Mouse (Mus musculus) neural tube, embryonic 11.5 days (tissue): ENCODE measurements at regions not wholly inside any gene's neighbourhood (a gene's known extent, or its start where the extent isn't known, plus 50 kb on each side); places are given as distances from the start of the nearest gene placed in this dataset.

Experiments
- ATAC-seq: fragments of 200-750 bp; cut with Nextera tagmentation; 2 replicates; pipeline ENCODE4 v1.8.0; 2017; ENCODE audit warnings: moderate number of reproducible peaks, mild to moderate bottlenecking, moderate TSS enrichment, moderate library complexity; ENCODE audit not compliant: insufficient read depth, low FRiP score, low TSS enrichment
- DNase-seq: peaks from one replicate; pipeline ENCODE4 v3.0.0-alpha.2; 2015; ENCODE audit warnings: low spot score
- H3K27ac ChIP-seq: fragments of 300-500 bp; sonication (generic); 2 replicates; pipeline ENCODE4 v1.5.1; 2014; ENCODE audit warnings: low read depth, mild to moderate bottlenecking, low read length
- H3K27me3 ChIP-seq: fragments of 300-500 bp; sonication (generic); 2 replicates; pipeline ENCODE4 v1.6.1; 2014; ENCODE audit warnings: mild to moderate bottlenecking, low read length, mixed read lengths; ENCODE audit not compliant: control insufficient read depth, insufficient read depth
- H3K36me3 ChIP-seq: fragments of 300-500 bp; sonication (generic); 2 replicates; pipeline ENCODE4 v1.6.1; 2014; ENCODE audit warnings: mild to moderate bottlenecking, low read length, moderate library complexity, mixed read lengths; ENCODE audit not compliant: control insufficient read depth, insufficient read depth
- H3K4me1 ChIP-seq: fragments of 300-500 bp; sonication (generic); 2 replicates; pipeline ENCODE4 v1.6.1; 2014; ENCODE audit warnings: low read length, mixed read lengths; ENCODE audit not compliant: control insufficient read depth, insufficient read depth
- H3K4me2 ChIP-seq: fragments of 300-500 bp; sonication (generic); 2 replicates; pipeline ENCODE4 v1.6.1; 2014; ENCODE audit warnings: low read depth, mild to moderate bottlenecking, moderate library complexity
- H3K4me3 ChIP-seq: fragments of 300-500 bp; sonication (generic); 2 replicates; pipeline ENCODE4 v1.5.1; 2014; ENCODE audit warnings: low read depth, low read length
- H3K9ac ChIP-seq: fragments of 300-500 bp; sonication (generic); 2 replicates; pipeline ENCODE4 v1.6.1; 2014; ENCODE audit warnings: mild to moderate bottlenecking, low read length
- H3K9me3 ChIP-seq: fragments of 300-500 bp; sonication (generic); 2 replicates; pipeline ENCODE4 v1.6.1; 2016; ENCODE audit warnings: low read length; ENCODE audit not compliant: control insufficient read depth
- WGBS: fragments of 180-500 bp; shearing (Covaris S2); extraction: QIAGEN DNeasy Blood & Tissue Kit; methylation state at CpG from one replicate; pipeline ENCODE4 v1.1.7; 2014; 5-methylcytosine and 5-hydroxymethylcytosine counted together

DNA sequence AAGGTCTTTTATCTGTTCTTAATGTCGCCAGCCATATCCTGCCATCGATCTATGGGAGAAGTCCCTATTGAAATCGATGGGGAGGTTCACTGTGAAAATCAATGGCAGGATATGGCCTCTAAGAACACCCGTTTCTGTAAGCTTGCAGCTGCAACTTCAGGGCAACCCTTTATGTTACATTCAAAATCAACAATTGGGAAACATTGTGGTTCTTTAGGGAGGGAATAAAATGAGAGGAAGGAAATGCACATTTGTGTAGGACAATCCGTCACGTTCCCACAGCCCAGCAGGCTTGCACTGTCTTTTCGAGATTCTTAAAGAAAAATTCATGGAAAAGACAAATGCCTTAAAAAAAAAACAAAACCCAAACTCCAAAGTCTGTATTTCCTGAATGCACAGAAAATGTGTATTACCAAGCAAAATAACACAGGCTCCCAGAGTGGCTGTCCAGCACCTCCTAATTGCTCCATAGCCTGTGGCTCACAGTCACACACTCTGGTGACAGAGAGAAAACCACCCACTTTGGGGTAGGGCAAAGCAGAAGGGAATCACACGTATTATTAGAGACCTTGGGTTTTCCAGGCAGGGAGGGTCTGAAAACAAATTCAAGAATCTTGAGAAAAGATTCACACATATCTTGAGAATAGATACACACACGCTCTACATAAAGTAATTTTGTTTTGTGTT lies 510.9 kb upstream of the Nrp1 start:
- ATAC-seq: no peak
- Histone ChIP-seq H3K9ac (no peak overlapping the region), H3K4me1 (no peaks in the 10 kb centered on the region), H3K4me2 (no peak overlapping the region), H3K27ac (no peak overlapping the region), H3K27me3 (no peaks in the 10 kb centered on the region), H3K4me3 (no peak overlapping the region), H3K9me3 (no peaks in the 10 kb centered on the region), H3K36me3 (no peaks in the 10 kb centered on the region)
- 80% methylated on average over 9 of the region's 9 CpGs for WGBS
- no peak for DNase-seq

DNA sequence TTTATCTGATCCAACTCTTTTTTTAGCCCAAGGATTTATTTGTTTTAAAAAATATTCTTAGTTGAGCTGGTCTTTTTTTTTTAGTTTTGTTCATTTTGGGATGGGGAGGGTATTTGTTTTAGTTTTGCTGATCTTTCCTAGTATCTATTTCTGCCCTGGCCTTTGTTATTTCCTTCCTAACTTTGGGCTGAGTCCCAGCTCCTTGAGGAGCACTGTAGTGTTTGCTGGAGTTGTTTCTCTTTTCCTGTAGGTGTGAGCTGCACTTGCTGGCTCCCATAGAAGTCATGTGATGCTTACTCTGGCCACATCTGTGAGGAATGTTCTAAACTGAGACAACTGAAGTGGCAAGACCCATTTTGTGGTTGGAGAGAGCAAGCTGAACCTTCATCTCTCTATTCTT lies 508.5 kb upstream of the Nrp1 start:
- no peaks in the 10 kb centered on the region for H3K27me3 ChIP-seq
- no peak overlapping the region for H3K9ac ChIP-seq
- no peaks in the 10 kb centered on the region for H3K4me1 ChIP-seq
- no peaks in the 10 kb centered on the region for H3K36me3 ChIP-seq
- no peak overlapping the region for H3K27ac ChIP-seq
- ATAC-seq: no peak
- DNase-seq: no peak
- no peak overlapping the region for H3K4me2 ChIP-seq
- no peaks in the 10 kb centered on the region for H3K9me3 ChIP-seq
- H3K4me3 ChIP-seq: no peak overlapping the region

DNA sequence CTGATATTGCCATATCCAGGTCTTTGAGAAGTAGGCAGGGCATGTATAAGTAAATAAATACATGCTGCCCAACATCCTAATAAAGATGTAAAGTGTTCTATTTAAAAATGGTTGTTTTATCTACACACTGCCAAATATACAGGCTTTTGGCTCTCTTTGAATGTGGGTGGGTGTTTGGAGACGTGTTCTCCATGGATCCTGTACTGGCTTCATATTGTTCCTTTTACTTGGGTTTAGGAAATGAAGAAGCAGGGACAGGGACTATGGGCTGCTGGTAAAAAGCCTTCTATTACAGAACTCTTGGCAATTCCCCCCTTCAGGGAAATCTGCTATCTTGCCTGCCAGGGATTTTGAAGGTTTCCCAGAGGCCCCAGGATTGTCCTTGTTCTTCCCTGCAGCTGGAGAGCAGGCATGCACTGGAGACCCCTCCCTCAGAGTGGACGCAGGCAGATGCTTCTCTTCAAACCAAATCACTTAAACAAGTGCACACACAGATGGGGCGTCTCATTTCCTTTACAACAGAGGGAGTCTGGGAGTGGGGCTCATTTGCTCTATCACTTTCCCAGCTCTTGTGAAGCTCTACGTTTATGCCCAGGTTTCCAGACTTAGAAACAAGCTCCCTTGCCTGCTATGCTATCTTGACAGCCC lies 502.6 kb upstream of the Nrp1 start:
- H3K27ac ChIP-seq: no peak overlapping the region
- no peak for ATAC-seq
- no peaks in the 10 kb centered on the region for H3K36me3 ChIP-seq
- H3K9me3 ChIP-seq: no peaks in the 10 kb centered on the region
- 47% methylated on average over 4 of the region's 4 CpGs for WGBS
- DNase-seq: no peak
- H3K4me2 ChIP-seq: no peak overlapping the region
- H3K9ac ChIP-seq: no peak overlapping the region
- H3K4me3 ChIP-seq: no peak overlapping the region
- no peaks in the 10 kb centered on the region for H3K4me1 ChIP-seq
- H3K27me3 ChIP-seq: no peaks in the 10 kb centered on the region

DNA sequence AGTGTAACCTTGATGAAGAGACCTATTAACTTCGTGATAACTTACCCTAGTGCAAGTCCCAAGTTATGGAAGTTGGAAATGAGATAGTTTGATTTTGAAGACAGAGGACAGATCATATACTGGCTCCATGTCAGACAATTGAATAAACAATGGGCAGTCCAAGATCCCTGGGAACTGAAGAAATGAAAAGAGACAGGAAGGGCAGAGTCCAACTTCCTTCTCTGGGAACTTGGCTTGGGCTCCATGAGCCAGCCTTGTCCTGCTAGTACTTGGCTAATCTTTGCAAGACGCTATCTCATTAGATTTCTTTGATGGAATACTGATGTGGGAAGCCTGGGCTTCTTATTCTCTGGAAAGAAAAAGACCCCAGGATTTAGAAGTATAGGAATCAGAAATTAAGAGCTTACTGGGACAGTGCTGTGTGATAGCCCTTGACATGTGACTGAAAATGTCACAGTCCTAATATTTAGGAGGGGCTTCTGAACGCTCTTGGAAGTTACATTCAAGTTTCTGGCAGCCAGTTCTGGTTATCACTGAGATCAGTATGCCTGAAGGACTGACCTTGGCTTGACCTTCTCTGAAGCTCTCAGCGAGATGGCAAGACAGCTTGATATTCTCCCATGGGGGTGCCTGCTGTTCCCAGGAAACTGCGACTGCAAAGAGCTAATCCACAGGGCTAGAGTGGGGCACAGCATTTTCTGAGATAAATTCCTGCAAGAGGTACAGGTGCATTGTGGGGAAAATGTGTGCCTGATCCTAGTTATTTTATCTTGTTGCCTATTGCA lies 501.9 kb upstream of the Nrp1 start:
- Histone ChIP-seq H3K9me3 (no peaks in the 10 kb centered on the region), H3K27me3 (no peaks in the 10 kb centered on the region), H3K36me3 (no peaks in the 10 kb centered on the region), H3K4me3 (no peak overlapping the region), H3K9ac (no peak overlapping the region), H3K27ac (no peak overlapping the region), H3K4me1 (no peaks in the 10 kb centered on the region), H3K4me2 (no peak overlapping the region)
- ATAC-seq: no peak
- no peak for DNase-seq
- 58% methylated on average over 5 of the region's 5 CpGs for WGBS

DNA sequence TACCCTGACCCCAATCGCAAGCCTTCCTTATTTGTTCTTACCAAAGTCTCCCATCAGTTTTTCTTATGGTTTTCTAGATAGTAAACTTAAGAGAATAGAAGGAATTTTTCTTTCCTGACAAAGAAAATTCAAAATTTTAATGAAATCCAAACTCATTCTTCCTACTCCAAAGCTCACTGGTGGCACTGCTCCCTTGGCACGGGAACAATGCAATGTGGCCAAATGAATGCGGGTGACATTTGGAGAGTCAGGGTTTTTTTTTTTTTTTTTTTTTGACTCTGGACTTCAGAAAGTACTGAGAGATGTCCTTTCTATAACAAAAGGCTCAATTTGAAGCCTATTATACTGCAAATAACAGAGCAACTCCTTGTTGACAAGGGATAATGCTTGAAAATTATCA lies 499.4 kb upstream of the Nrp1 start:
- H3K9ac ChIP-seq: no peak overlapping the region
- H3K36me3 ChIP-seq: no peaks in the 10 kb centered on the region
- 86% methylated on average over 3 of the region's 3 CpGs for whole genome bisulfite sequencing
- no peak overlapping the region for H3K27ac ChIP-seq
- no peak overlapping the region for H3K4me2 ChIP-seq
- no peak overlapping the region for H3K4me3 ChIP-seq
- H3K9me3 ChIP-seq: no peaks in the 10 kb centered on the region
- ATAC-seq (no peak), DNase-seq (no peak)
- H3K27me3 ChIP-seq: no peaks in the 10 kb centered on the region
- H3K4me1 ChIP-seq: no peaks in the 10 kb centered on the region

DNA sequence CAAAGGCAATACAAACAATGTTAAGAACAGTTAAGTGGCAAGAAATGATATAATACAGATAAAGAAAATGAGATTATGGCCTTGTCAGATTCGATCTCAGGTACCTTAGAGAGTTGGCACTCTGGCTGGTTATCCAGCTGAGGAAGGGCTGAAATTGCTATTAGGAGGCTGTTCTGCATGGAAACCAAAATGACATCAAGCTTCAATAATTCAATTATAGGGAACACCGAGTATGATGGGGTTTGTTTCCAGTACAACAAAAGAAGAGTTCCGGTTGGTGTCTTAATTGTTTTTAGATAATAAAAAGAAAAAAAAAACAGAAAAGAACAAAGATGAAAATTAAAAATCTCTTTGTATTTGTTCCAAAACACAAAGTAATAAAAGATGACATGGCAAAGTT lies 498.0 kb upstream of the Nrp1 start:
- H3K4me3 ChIP-seq: no peak overlapping the region
- H3K27ac ChIP-seq: no peak overlapping the region
- no peak overlapping the region for H3K9ac ChIP-seq
- ATAC-seq: no peak
- no peaks in the 10 kb centered on the region for H3K27me3 ChIP-seq
- DNase-seq: no peak
- no peaks in the 10 kb centered on the region for H3K36me3 ChIP-seq
- H3K4me1 ChIP-seq: no peaks in the 10 kb centered on the region
- no peak overlapping the region for H3K4me2 ChIP-seq
- 82% methylated on average over 3 of the region's 3 CpGs for WGBS
- H3K9me3 ChIP-seq: no peaks in the 10 kb centered on the region

DNA sequence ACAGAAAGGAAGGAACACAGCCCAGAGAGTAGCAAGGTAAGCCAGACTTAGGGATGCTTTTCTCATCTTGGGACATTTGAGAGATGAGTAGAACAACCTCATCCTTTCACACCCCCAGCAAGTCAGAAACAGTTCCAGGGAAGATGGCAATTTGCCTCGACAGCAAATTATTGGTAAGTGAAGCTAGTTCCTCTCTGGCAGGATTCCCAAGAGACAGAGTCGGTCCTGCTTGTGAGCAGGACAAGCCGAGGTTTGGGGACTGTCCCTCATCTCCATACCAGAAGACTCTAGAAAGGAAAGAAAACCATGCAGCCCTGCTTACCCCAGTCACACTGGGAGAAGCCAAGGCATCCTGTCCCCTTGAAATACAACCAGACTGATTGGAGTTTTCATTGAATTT lies 497.5 kb upstream of the Nrp1 start:
- no peaks in the 10 kb centered on the region for H3K27me3 ChIP-seq
- H3K9me3 ChIP-seq: no peaks in the 10 kb centered on the region
- H3K4me2 ChIP-seq: no peak overlapping the region
- WGBS: 71% methylated on average over 3 of the region's 3 CpGs
- ATAC-seq (no peak), DNase-seq (no peak)
- no peaks in the 10 kb centered on the region for H3K36me3 ChIP-seq
- H3K4me1 ChIP-seq: no peaks in the 10 kb centered on the region
- H3K27ac ChIP-seq: no peak overlapping the region
- no peak overlapping the region for H3K4me3 ChIP-seq
- no peak overlapping the region for H3K9ac ChIP-seq

DNA sequence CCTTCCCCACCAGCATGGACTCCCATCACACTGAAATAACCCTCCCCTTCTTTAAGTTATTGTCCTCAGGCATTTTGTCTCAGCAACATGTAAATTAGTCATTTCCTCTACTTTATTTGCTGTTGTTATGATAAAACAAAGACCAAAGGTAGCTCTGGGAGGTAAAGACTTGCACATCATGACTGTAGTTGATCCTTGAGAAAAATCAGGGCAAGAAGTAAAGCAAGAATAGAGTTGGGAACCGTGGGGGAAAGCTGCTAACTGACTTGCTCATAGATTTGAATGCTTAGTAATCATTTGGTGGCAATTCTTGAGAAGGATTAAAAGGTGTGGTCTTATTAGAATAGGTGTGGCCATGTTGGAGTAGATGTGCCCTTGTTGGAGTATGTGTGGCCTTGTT lies 473.8 kb upstream of the Nrp1 start:
- no peaks in the 10 kb centered on the region for H3K4me1 ChIP-seq
- 79% methylated on average over 1 of the region's 1 CpGs for WGBS
- no peaks in the 10 kb centered on the region for H3K36me3 ChIP-seq
- no peak overlapping the region for H3K4me3 ChIP-seq
- DNase-seq (no peak), ATAC-seq (no peak)
- no peak overlapping the region for H3K27ac ChIP-seq
- no peak overlapping the region for H3K4me2 ChIP-seq
- no peaks in the 10 kb centered on the region for H3K27me3 ChIP-seq
- no peaks in the 10 kb centered on the region for H3K9me3 ChIP-seq
- H3K9ac ChIP-seq: no peak overlapping the region

DNA sequence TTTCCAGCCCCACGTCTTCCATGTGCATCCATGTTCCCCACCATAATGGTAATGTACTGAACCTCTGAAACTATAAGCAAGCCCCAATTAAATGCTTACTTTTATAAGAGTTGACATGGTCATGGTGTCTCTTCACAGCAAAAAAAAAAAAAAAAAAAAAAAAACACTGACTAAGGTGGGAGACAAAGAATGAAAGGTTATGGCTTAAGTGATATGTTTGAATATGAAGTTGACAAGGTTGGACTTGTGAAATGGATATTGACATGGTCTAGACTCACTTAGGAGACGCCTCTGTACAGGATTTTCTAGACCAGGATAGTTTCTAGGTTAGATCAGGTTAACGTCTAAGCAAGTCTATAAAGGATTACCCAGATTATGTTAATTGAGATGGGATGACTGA lies 473.2 kb upstream of the Nrp1 start:
- 86% methylated on average over 3 of the region's 3 CpGs for WGBS
- ATAC-seq (no peak), DNase-seq (no peak)
- no peaks in the 10 kb centered on the region for H3K36me3 ChIP-seq
- H3K9ac ChIP-seq: no peak overlapping the region
- no peak overlapping the region for H3K27ac ChIP-seq
- no peaks in the 10 kb centered on the region for H3K9me3 ChIP-seq
- H3K4me2 ChIP-seq: no peak overlapping the region
- no peaks in the 10 kb centered on the region for H3K27me3 ChIP-seq
- H3K4me3 ChIP-seq: no peak overlapping the region
- H3K4me1 ChIP-seq: no peaks in the 10 kb centered on the region
